In genomic region chr3:84355930-84356689, GRCm38 (mm10) we compare ENCODE assay signal across 8 mouse cellular contexts. TPM values are rescaled to one million over a fixed set of nuclear protein-coding genes. Genes with fewer than 3 reads are reported as not detected.
DNase-seq lines count a peak whose midpoint lies in the region; ATAC-seq and TF ChIP-seq lines count a peak whose summit lies in the region.

No protein-coding gene starts in this region.

- H3K27ac ChIP-seq in kidney, embryonic 14.5 days (ENCODE audit: low read depth, low read length), result no peak overlapping the region
- H3K27ac ChIP-seq in embryonic facial prominence, embryonic 15.5 days (replicated peaks), result peak overlapping the region; percentile 28; the same call in 1 of the 2 replicates

- H3K9me3 ChIP-seq in kidney, embryonic 14.5 days (ENCODE audit: control insufficient read depth, low read length), result no peaks in the 10 kb centered on the region
- H3K9me3 ChIP-seq in embryonic facial prominence, embryonic 15.5 days (replicated peaks), result no peaks in the 10 kb centered on the region

- intact Hi-C loops in heart, postnatal 25 days (cut with DNase I), result no loop called here

- H3K27me3 ChIP-seq in kidney, embryonic 14.5 days (ENCODE audit: control insufficient read depth, insufficient read depth, low read length), result no peaks in the 10 kb centered on the region
- H3K27me3 ChIP-seq in Patski, result no peaks in the 10 kb centered on the region
- H3K27me3 ChIP-seq in embryonic facial prominence, embryonic 15.5 days, result no peaks in the 10 kb centered on the region

- peak; percentile 63 for DNase-seq in kidney, adult 11 months
- DNase-seq in Patski (ENCODE audit: low read depth, low spot score), result no peak
- DNase-seq in heart, postnatal 25 days (ENCODE audit: low spot score), result peak; percentile 73
- DNase-seq in layer of hippocampus, postnatal 14 days (ENCODE audit: low spot score in 2 of 2), result peak; percentile 17 to 45

- 57% methylated on average over 12 of the region's 12 CpGs for WGBS in kidney, embryonic 14.5 days
- 42% methylated on average over 12 of the region's 12 CpGs for WGBS in embryonic facial prominence, embryonic 15.5 days

- TF ChIP-seq CTCF in Patski (IDR thresholded peaks at IDR 0.05), result peak; percentile 28

- POLR2A ChIA-PET in Patski (lab: Charles Lee), result interaction anchor here (2.0 kb wide), 1 partner anchor 124 kb away, joined by 8 read pairs; the partner anchor contains the start of gene Fhdc1

- no peaks in the 10 kb centered on the region for H3K36me3 ChIP-seq in kidney, embryonic 14.5 days (ENCODE audit: control insufficient read depth, insufficient read depth, low read length)
- H3K36me3 ChIP-seq in embryonic facial prominence, embryonic 15.5 days, result no peaks in the 10 kb centered on the region

- in situ Hi-C loops in Patski (cut with MboI; ENCODE audit: low pct_unique_long_range_greater_than_20kb), result no loop called here

- CTCF ChIA-PET in Patski (lab: Charles Lee), result interaction anchor here (1.0 to 6.2 kb wide), 10 partner anchors 10 to 186 kb away, joined by 3 to 31 read pairs (median 4); no protein-coding TSS in a partner anchor

- H3K4me1 ChIP-seq in kidney, embryonic 14.5 days (ENCODE audit: control insufficient read depth, insufficient read depth, low read length), result no peaks in the 10 kb centered on the region
- H3K4me1 ChIP-seq in embryonic facial prominence, embryonic 15.5 days, result 0 out of 2 replicates have a peak, but pooled peaks cover 2% of the 10 kb centered on the region

- H3K4me2 ChIP-seq in kidney, embryonic 14.5 days (replicated peaks; ENCODE audit: low read depth, low read length), result no peak overlapping the region
- H3K4me2 ChIP-seq in embryonic facial prominence, embryonic 15.5 days (replicated peaks), result no peak overlapping the region

- no peak overlapping the region for H3K9ac ChIP-seq in kidney, embryonic 14.5 days (ENCODE audit: low read depth, low read length)
- H3K9ac ChIP-seq in embryonic facial prominence, embryonic 15.5 days, result no peak overlapping the region

- no peak for ATAC-seq in kidney, embryonic 14.5 days (ENCODE audit: low FRiP score, low TSS enrichment)
- no peak for ATAC-seq in Patski
- peak; percentile 47; the same call in 1 of the 2 replicates for ATAC-seq in embryonic facial prominence, embryonic 15.5 days (ENCODE audit: insufficient number of reproducible peaks, low FRiP score, low TSS enrichment, low read depth)
- peak; percentile 88 for ATAC-seq in megakaryocyte progenitor cell, adult 5-6 weeks (replicated peaks; ENCODE audit: poor library complexity)
- no peak for ATAC-seq in inflammation-experienced regulatory T-cells, adult 6 months

- no peak overlapping the region for H3K4me3 ChIP-seq in kidney, embryonic 14.5 days (ENCODE audit: low read length)
- no peak overlapping the region for H3K4me3 ChIP-seq in embryonic facial prominence, embryonic 15.5 days (replicated peaks)

RNA-seq across cellular contexts. Expression of gene Trim2, which starts 49.4 kb away (rescaled TPM):
- 21.6 and 32.6 TPM in 2 replicates for polyA plus RNA-seq in kidney, embryonic 14.5 days (2014; fragmentation: Nextera tagmentation; extraction: Ambion mirVana)
- polyA plus RNA-seq in Patski (2021), result 30.7 TPM
- 29.5 and 31.0 TPM in 2 replicates for polyA plus RNA-seq in embryonic facial prominence, embryonic 15.5 days (2015; fragmentation: Nextera tagmentation; extraction: Ambion mirVana)
- 1 to 10 TPM; 6.4 to 7.5 TPM for total RNA-seq in heart, postnatal 25 days (2021)
- 100 to 1,000 TPM; 329 to 334 TPM for total RNA-seq in layer of hippocampus, postnatal 14 days (2021)
- 0.39 and 1.5 TPM in 2 replicates for total RNA-seq in megakaryocyte progenitor cell, adult 5-6 weeks (2015)
- total RNA-seq in megakaryocyte progenitor cell, adult 5-6 weeks (2017), result 0.46 and 1.1 TPM in 2 replicates
- 1 to 10 TPM; 3.1 to 5.0 (median 4.8) TPM for polyA plus RNA-seq in inflammation-experienced regulatory T-cells, adult 6 months (2017; shearing (Covaris generic))

Comparison
In these comparisons a context has a peak if more than half of its experiments do, and no peak if none do; other contexts are left out.
1. ATAC-seq: peak in embryonic facial prominence, embryonic 15.5 days (single experiment) and megakaryocyte progenitor cell, adult 5-6 weeks (single experiment); none in kidney, embryonic 14.5 days (single experiment), Patski (single experiment) and inflammation-experienced regulatory T-cells, adult 6 months (single experiment).